Mouse (Mus musculus): ENCODE measurements around the gene Med12.
A peak's percentile ranks its signal among the peaks of the same experiment; 100 is the strongest.

The Med12 gene

DNA sequence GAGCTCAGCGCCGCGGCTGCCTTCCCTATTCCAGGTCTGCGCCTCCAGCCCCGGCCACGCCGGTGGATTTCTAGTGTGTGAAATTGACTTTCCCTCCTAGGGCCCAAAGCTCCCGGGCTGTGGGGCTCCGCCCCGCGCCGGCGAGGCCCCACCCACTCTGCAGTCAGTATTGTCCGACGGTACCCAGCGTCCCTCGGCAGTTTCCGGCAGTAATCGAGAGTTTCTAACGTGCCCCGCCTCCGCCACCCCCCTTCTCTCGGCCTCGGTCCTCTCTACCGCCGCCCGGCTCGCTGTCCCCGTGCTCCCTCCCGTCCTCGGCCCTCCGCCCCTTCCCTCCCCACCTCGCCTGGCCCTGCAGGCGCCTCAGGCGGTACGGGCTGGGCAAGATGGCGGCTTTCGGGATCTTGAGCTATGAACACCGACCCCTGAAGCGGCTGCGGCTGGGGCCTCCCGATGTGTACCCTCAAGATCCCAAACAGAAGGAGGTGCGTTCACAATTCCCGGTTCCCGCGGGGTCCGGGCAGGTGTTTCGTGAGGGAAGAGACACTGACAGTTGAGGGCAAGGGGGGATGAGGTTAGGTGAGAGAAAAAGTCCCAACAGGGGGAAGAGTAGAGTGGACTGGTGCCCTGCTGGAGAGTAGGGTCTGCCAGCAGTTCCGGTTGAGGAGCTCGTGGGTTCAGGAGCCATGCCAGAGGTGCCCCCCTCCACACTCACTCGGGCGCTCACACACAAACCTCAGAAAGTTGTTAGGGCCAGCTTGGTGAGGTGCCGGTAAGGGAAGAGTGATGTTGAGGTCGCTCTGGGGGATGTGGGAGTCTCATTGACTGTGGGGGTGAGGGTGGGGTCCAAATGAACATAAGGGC lies at the start of gene Med12:
Med12 (plus strand) TSS at position 156 of the 864 bp plus-strand sequence.
- peak; percentile 92 for DNase-seq (ENCODE audit: inconsistent ontology term)

DNA sequence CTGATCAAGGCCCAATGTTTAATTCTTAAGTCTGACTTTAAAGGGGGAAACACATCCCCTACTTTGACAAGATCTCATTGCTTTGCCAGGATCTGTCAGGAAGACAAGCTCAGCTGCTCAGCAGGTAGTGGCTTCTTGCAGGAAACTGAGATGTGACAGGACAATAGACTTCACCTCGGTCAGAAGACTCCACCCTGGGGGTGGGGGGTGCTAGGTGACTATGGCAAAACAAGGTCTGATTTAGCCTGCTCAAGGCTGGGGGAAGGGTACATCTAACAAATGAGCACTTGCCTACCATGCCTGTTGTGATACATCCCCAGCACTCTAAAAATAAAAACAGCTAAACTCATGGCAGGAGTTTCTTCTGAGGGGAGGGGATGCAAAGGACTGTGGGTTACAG lies 28.8 kb upstream of the Med12 start:
- DNase-seq (ENCODE audit: inconsistent ontology term) = no peak

DNA sequence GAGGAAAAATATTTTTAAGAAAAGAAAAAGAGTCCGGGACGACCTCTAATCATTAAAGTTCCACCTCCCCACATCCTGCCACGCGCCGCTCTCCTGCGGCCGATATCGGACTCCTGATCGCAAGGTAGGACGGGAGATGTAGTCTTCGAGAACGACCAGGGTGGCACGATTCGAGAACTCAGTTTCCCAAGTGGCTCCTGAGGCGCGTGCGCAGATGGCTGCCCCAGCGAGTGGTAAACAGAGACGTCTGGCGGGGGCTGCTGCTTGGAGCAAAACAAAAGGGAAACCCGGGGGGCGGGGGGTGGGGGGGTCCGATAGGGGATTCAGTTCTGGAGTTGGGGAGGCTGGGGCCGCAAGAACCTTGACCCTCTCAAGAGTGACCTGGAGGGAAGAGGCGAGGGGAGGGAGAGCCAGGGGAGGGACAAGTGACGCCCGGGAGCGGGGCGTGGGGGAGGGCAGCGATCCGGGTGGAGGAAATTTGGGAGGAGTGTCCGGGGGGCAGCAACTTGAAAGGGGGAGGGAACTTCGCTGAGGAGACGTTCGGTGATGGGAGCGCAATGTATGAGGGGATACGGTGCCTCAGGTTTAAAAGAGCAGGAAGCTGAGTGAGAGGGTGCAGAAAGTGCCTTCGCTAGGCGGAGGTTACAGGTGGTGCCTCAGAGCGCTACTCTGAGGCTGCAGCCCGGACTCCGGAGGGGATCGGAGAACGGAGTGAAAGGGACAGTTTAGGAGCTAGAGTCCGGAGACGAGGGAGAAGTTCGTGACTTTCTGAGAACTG lies 19.7 kb upstream of the Med12 start, which contains the start of gene Foxo4:
Foxo4 (plus strand) TSS at position 577 of the 778 bp plus-strand sequence.
- DNase-seq (ENCODE audit: inconsistent ontology term) = peak; percentile 84

DNA sequence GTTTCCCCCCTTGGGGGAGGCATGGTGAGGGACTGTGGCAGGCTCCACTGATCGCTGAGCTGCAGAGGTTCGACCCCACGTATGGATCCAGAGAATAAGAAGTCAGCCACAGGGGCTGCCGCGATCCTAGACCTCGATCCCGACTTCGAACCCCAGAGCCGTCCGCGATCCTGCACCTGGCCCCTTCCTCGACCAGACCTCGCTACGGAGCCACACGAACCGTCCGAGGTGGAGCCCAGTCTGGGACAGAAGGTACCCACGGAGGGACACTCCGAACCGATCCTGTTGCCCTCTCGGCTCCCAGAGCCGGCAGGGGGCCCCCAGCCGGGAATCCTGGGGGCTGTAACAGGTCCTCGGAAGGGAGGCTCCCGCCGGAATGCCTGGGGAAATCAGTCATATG lies 19.1 kb upstream of the Med12 start:
- peak; percentile 16 for DNase-seq (ENCODE audit: inconsistent ontology term)

DNA sequence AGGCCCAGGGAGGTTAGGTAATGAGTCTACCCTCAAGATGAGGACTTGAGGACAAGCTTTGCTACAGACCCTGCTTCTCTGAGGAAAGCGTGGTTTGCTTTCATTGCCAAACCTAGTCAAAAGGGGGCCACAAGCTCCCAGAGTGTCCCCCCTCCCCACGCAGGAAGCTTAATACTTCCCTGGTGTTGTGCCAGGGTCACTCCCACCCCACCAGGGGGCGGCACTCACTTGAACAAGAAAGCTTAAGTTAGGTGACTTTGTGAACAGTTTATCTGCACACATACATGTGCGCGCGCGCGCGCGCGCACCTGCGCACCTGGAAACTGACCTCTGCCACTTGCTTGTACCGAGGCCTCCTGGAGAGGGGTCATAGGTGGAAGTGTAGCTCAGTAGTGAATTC lies 17.2 kb upstream of the Med12 start:
- peak; percentile 7 for DNase-seq (ENCODE audit: inconsistent ontology term)

DNA sequence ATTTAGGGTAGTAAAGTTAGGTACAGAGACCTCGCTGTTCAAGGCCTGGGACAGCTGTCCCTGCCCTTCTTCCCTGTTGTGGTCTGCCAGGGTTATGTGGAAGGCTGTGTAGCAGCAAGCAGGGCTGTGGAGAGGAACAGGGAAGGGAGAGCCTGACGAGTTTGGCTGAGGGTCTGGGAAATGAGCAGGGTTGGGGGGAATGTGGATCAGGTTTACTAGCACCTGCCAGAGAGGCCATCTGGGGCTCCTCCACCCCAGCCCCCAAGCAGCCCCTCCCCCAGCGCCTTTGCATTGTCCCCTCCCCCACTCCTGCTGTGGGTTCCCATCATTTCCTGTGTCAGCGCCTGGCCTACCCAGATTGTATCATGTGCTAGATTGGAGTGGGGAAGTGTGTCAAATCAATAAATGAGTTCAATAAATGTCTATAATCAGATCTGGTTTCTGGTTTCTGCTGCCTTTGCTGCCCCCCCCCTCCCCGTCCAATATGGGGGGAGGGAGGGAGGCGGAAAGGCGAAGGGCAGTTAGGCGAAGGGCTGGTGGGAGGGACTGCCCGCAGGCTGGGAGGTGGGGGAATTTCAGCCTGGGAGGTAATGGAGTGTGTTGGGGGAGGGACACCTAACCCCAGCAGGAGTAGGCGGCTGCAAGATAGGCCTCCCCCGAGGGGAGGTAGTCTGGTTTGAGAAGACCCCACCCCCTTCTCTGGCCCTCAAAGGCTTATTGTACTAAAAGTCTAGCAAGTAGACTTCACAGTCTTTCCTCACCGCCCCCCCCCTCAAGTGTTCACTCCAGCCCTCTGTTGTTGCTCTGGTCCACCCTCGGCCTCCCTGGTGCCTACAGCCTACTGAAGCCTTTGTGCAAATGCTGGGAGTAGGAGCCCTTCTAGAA lies 13.1 kb upstream of the Med12 start:
- no peak for DNase-seq (ENCODE audit: inconsistent ontology term)

DNA sequence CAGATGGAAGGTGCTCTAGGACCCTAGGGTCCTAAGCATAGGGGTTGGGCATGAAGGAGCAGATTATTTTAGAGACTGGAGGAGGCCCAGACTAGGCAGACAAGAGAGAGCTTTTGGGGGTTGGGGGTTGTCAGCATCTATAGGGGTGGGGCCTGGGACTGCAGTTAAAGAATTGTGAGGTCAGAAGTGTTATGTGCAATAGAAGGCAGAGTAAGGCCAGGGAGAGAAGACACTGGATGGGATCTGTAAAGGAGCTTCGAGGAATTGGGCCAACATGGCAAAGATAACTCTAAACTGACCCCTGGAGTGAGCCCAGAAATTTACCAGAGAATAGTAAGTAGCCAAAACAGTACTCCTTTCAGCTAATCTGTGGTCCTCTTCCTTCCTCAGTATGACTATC lies 9.9 kb upstream of the Med12 start, which contains the start of gene Gm614:
Gm614 (minus strand) TSS at position 101 of the 400 bp plus-strand sequence.
- no peak for DNase-seq (ENCODE audit: inconsistent ontology term)

DNA sequence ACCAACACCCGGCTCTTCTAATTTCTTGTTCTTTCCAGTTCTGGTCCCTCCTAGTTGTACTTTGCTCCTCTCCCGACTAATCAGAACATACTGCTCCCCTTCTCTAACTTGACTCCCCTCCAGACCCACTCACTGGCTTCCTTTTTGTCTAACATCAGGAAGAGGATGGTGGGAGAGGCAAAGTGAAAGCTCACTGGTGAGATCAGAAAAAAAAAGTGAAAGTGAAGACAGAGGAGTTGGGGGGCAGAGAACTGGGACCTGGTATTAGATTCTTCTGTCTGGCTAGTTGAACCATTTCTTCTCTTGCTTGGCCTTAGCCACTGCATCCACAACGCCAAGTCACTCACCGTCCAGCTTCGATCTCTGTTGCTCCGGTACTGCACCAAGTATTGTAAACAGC lies 7.2 kb upstream of the Med12 start:
- no peak for DNase-seq (ENCODE audit: inconsistent ontology term)

DNA sequence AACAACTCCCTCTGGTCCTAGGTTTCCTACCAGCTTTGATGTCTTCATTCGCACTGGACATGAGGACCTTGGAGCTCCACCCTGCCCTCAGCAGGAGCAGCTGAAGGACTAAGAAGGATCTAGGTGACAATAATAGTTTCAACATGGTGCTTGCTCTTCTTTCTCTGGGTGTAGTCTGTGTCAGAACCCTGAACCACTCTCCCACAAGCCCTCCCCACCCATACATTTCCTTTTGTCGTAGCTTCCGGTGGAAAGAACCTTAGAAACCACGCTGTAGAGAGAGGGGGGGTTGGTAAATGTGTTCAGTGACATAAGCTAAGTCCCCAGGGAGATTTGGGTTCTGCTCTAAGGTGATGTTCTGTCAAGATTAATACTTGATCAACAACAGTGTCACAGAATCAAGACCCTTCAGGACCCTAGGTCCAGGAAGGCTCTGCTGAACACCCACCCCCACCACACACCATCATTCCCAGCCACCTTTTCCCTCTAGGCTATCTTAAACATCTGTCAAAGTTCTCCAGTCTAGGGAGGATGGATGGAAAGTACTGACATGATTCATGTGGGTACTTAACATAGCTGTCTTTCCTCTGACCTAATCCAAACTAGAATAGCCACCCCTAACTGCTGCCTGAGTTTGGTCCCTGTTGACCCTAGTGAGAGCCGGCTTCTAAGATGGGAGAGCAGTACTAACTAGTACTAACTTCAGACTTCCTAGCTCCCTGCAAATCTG lies 5.6 kb upstream of the Med12 start, which contains the start of gene Il2rg:
Il2rg (minus strand) TSS at position 231 of the 730 bp plus-strand sequence.
- DNase-seq (ENCODE audit: inconsistent ontology term) = no peak

DNA sequence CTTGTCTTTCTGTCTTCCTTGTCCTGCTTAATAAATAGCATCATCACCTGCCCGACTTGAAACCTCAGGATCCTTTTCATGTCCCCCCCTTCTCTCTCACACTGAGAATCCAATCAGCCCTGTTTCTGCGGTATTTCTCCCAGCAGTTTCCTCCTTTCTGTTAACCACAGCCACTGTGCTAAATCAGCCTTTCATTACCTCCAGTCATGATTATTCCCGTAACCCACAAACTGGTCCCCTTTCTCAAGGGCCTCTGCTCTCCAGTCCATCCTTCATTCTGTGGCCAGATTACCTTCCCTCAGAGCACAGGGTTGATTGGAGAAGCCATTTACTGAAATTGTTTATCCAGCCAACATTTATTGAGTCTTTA lies 5.1 kb upstream of the Med12 start, which contains the start of gene Gm20489:
Gm20489 (minus strand) TSS at position 269 of the 370 bp plus-strand sequence.
- DNase-seq (ENCODE audit: inconsistent ontology term) = no peak

DNA sequence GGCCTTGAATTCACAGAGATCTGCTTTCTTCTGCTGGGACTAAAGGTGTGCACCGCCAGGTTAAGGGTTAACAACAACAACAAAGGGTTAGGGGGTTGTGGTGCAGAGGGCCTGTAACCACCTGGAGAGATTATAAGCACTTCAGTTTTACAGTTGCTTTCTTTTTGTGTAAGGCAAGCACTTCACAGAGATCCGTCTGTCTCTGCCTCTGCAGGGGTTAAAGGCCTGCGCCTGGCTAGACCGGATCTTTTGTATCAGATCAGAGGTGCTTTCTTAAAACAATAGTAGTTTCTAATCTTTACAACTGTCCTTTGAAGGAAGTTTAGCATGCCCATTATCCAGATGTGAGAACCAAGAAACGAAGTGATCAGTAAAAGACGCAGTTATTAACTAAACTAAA lies 420 bp upstream of the Med12 start:
- no peak for DNase-seq (ENCODE audit: inconsistent ontology term)

DNA sequence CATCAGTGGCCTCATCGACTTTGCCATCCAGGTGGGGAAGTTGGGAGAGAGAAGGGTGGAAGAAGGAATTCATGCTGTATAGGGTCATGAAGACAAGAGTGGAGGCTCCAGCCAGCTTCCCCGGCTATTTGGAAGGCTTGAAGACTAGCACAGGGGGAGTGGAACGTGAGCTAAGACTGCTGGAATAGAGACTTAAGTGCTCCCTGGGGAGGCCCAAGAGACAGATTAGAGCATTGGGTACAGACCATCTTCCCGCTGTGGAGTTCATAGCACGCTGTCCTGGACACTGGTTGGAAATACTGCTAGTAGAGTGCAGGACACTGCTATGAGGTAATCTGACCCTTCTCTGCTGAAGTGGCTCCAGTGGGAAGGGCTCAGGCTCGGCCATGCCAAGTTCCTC lies 9.0 kb downstream of the Med12 start:
- no peak for DNase-seq (ENCODE audit: inconsistent ontology term)

DNA sequence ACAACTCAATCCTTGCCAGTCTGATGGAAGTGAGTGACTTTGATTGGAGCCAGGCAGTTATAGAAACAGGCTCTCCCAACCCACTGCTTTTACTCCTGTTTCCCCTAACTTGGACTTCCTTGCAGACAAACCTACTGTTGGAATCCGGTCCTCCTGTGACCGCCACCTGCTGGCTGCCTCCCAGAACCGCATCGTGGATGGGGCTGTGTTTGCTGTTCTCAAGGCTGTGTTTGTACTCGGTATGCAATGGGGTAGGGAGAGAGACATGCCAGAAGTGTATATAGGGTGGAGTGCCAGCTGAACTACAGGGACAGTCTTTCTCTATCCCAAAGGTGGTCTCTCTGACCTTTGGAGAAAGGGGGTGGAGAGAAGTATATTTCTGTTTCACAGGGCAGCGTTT lies 11.7 kb downstream of the Med12 start:
- peak; percentile 16 for DNase-seq (ENCODE audit: inconsistent ontology term)

DNA sequence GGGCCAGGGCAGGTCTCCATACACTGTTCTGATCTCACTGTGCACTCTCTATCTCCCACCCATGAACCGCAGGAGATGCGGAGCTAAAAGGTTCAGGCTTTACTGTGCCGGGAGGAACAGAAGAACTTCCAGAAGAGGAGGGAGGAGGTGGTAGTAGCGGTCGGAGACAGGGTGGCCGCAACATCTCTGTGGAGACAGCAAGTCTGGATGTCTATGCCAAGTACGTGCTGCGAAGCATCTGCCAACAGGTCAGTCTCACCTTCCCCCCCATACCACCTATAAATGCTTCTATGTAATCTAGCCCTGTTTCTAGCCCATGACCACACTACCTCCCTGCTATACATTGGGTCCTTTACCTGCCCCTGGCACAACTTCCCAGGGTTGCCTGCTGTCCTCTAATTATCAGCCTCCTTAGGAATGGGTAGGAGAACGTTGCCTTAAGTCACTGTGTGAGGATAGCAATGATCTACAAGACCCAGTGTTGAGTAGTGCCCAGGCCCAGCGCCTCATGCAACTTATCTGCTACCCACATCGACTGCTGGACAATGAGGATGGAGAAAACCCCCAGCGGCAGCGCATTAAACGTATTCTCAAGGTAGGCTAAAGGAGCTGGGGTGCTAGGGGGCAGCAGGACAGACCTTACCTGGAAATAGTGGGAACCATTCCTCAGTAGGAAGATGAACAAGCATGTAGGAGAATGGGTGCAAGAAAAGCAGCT lies 12.3 kb downstream of the Med12 start:
- DNase-seq (ENCODE audit: inconsistent ontology term) = no peak

DNA sequence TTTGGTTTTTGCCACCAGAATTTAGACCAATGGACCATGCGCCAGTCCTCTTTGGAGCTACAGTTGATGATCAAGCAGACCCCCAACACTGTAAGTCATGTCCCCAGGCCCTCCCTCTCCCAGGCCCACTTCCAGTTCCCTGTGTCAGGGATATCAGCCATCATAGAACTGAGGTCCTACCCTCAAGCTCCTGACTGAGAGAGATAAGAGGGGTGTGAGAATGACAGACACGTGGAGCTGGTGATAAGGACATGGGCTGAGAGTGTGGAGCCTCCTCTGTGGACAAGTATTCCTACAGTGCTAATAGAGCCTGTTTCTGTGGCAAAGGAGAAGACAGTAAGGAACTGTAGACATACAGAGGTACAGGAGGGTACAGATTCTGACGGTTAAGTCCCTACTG lies 13.7 kb downstream of the Med12 start:
- DNase-seq (ENCODE audit: inconsistent ontology term) = no peak

DNA sequence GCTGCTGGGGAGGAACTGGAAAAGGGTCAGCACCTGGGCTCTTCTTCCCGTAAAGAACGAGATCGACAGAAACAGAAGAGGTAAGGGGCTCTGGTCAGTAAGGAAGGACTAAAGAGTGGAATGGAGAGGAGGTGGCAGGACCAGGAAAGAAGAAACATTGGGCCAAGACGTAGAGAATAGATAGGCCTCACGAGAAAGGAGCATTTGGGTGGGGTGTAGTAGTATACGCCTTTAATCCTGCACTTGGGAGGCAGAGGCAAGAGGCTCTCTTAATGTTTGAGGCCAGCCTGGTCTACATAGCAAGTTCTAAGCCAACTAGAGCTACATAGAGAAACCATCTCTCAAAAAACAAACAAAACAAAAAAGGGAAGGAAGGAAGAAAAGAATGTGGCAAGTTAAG lies 14.6 kb downstream of the Med12 start:
- DNase-seq (ENCODE audit: inconsistent ontology term) = no peak

DNA sequence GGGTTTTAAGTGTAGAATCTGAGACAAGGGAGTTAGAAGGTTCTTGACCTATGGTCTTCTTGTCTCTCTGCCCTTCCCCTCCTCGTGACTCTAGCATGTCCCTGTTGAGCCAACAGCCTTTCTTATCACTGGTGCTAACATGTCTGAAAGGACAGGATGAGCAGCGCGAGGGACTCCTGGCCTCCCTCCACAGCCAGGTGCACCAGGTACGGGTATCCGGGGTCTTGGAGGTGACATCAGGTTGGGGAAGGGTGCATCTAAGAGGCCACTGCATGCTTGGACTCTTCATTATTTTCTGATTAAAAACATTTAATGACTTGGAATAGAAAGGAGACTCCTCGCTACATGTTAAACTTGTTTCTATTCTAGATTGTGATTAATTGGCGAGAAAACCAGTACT lies 15.2 kb downstream of the Med12 start:
- DNase-seq (ENCODE audit: inconsistent ontology term) = no peak

DNA sequence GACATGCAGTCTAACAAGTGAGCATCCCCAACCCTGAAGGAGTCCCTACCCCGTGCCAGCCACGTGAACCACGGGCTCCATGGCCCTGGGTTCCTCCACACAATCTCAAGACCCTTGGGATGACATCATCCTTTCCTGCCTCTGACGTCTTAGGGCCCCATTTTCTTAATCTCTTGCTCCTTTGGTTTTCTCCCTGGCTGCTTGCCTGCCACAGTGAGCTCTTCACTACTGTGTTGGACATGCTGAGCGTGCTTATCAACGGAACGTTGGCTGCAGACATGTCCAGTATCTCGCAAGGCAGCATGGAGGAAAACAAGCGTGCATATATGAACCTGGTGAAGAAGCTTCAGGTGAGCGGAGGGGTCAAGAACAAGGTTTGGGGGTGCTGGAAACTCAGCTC lies 16.3 kb downstream of the Med12 start:
- DNase-seq (ENCODE audit: inconsistent ontology term) = no peak

DNA sequence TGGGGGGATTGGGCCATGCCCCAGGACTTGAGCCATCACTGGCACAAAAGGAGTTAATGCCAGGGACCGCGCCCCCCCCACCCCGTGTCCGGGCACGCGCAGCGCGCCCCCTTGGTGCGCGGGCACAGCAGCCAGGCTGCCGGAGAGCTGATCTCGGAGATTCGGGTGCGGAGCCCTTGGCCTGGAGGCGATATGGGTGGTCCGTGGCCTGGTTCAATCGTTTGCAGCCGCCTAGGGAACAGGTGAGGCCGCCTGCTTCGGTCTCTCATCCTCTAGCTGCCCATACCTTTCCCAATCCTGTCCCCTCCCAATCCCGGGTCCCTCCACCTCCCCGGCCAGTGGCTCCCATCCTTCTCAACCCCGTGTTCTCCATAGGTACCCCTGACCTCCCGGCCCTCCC lies 25.2 kb downstream of the Med12 start, which contains the start of gene Nlgn3:
Nlgn3 (plus strand) TSS at position 114 of the 400 bp plus-strand sequence.
- peak; percentile 29 for DNase-seq (ENCODE audit: inconsistent ontology term)

All from Muller cell, postnatal 12 days (primary cell).